Mouse (Mus musculus): Measurements from ENCODE around the gene Cenpu.

The Cenpu gene

GRCm38 (mm10) chr8:46599314-46599904 lies 47.6 kb downstream of the Cenpu start:
- no peak for DNase-seq (ENCODE audit: low read depth, low spot score)

- DNase-seq (ENCODE audit: low read depth, low spot score): no peak
These were observed 49.3 kb downstream of the Cenpu start for GRCm38 (mm10) chr8:46600959-46601707.

GRCm38 (mm10) chr8:46603587-46603986 lies 51.8 kb downstream of the Cenpu start:
- no peak for DNase-seq (ENCODE audit: low read depth, low spot score)

GRCm38 (mm10) chr8:46606930-46607329 lies 55.1 kb downstream of the Cenpu start:
- no peak for DNase-seq (ENCODE audit: low read depth, low spot score)

- DNase-seq (ENCODE audit: low read depth, low spot score): no peak
These were observed 59.7 kb downstream of the Cenpu start for GRCm38 (mm10) chr8:46611557-46611956.

GRCm38 (mm10) chr8:46612913-46613312 lies 61.1 kb downstream of the Cenpu start:
- DNase-seq (ENCODE audit: low read depth, low spot score): no peak

- no peak for DNase-seq (ENCODE audit: low read depth, low spot score)
These were observed 61.5 kb downstream of the Cenpu start for GRCm38 (mm10) chr8:46613377-46613776.

GRCm38 (mm10) chr8:46615936-46616335 lies 64.1 kb downstream of the Cenpu start:
- no peak for DNase-seq (ENCODE audit: low read depth, low spot score)

- DNase-seq (ENCODE audit: low read depth, low spot score): peak; percentile 94
These were observed 65.3 kb downstream of the Cenpu start, which contains the start of the genes Primpol and Casp3 for GRCm38 (mm10) chr8:46616879-46617689. Primpol (minus strand) TSS chr8:46617212. Casp3 (plus strand) TSS chr8:46617291.

- DNase-seq (ENCODE audit: low read depth, low spot score): no peak
These were observed 66.1 kb downstream of the Cenpu start for GRCm38 (mm10) chr8:46617690-46618620.

- DNase-seq (ENCODE audit: low read depth, low spot score): no peak
These were observed 67.0 kb downstream of the Cenpu start for GRCm38 (mm10) chr8:46618639-46619320.

GRCm38 (mm10) chr8:46622446-46623270 lies 70.8 kb downstream of the Cenpu start:
- DNase-seq (ENCODE audit: low read depth, low spot score): no peak

- DNase-seq (ENCODE audit: low read depth, low spot score): no peak
These were observed 73.3 kb downstream of the Cenpu start for GRCm38 (mm10) chr8:46625166-46625565.

- DNase-seq (ENCODE audit: low read depth, low spot score): no peak
These were observed 74.8 kb downstream of the Cenpu start for GRCm38 (mm10) chr8:46626642-46627041.

GRCm38 (mm10) chr8:46627881-46628280 lies 76.1 kb downstream of the Cenpu start:
- no peak for DNase-seq (ENCODE audit: low read depth, low spot score)

GRCm38 (mm10) chr8:46628645-46629044 lies 76.8 kb downstream of the Cenpu start:
- DNase-seq (ENCODE audit: low read depth, low spot score): no peak

Measured in WW6 (cell line).